9 mouse cellular contexts compared by ENCODE assay signal in genomic region chr12:72265261-72266228, GRCm38 (mm10).
DNase-seq lines count a peak whose midpoint lies in the region; ATAC-seq lines count a peak whose summit lies in the region.
"Had no signal": no experiment of that assay in that cellular context is flagged by ENCODE, and none has a peak within 500 bp of the region (broad histone marks: within the 10 kb centered on the region; RNA-seq: fewer than 3 reads in every experiment).

No protein-coding gene starts in this region.

- H3K9ac ChIP-seq in forebrain, embryonic 14.5 days (ENCODE audit: low read length): no peak overlapping the region
- no peak overlapping the region for H3K9ac ChIP-seq in neural tube, embryonic 12.5 days
- H3K9ac ChIP-seq in intestine, embryonic 16.5 days (ENCODE audit: low read depth, low read length): no peak overlapping the region

- H3K9me3 ChIP-seq in forebrain, embryonic 14.5 days (replicated peaks; ENCODE audit: control insufficient read depth, low read length): no peaks in the 10 kb centered on the region
- H3K9me3 ChIP-seq in neural tube, embryonic 12.5 days: no peaks in the 10 kb centered on the region
- no peaks in the 10 kb centered on the region for H3K9me3 ChIP-seq in intestine, embryonic 16.5 days (ENCODE audit: control insufficient read depth, low read length)

- peaks cover 7% of the 10 kb centered on the region; the same call in 1 of the 2 replicates for H3K4me1 ChIP-seq in forebrain, embryonic 14.5 days (ENCODE audit: control insufficient read depth, insufficient read depth, low read length)
- no peaks in the 10 kb centered on the region; the same call in 1 of the 2 replicates for H3K4me1 ChIP-seq in neural tube, embryonic 12.5 days
- no peaks in the 10 kb centered on the region for H3K4me1 ChIP-seq in intestine, embryonic 16.5 days (ENCODE audit: control insufficient read depth, insufficient read depth, low read length)

- H3K4me3 ChIP-seq in forebrain, embryonic 14.5 days (ENCODE audit: low read depth, low read length): no peak overlapping the region
- no peak overlapping the region for H3K4me3 ChIP-seq in neural tube, embryonic 12.5 days
- H3K4me3 ChIP-seq in intestine, embryonic 16.5 days (ENCODE audit: low read length): no peak overlapping the region

- no peaks in the 10 kb centered on the region for H3K36me3 ChIP-seq in forebrain, embryonic 14.5 days (ENCODE audit: control insufficient read depth, insufficient read depth, low read length)
- no peaks in the 10 kb centered on the region for H3K36me3 ChIP-seq in neural tube, embryonic 12.5 days
- no peaks in the 10 kb centered on the region for H3K36me3 ChIP-seq in intestine, embryonic 16.5 days (ENCODE audit: control insufficient read depth, insufficient read depth, low read length)

- H3K27me3 ChIP-seq in forebrain, embryonic 14.5 days (replicated peaks; ENCODE audit: control insufficient read depth, insufficient read depth, low read length): no peaks in the 10 kb centered on the region
- H3K27me3 ChIP-seq in neural tube, embryonic 12.5 days (replicated peaks): no peaks in the 10 kb centered on the region
- H3K27me3 ChIP-seq in intestine, embryonic 16.5 days (replicated peaks; ENCODE audit: control insufficient read depth, insufficient read depth, low read length): no peaks in the 10 kb centered on the region

- ATAC-seq in forebrain, embryonic 14.5 days: peak; percentile 94
- peak; percentile 77 for ATAC-seq in neural tube, embryonic 12.5 days (ENCODE audit: low FRiP score, low read depth)
- no peak for ATAC-seq in CD4-positive, CD25-positive, alpha-beta regulatory T cell, adult 4 months
- no peak for ATAC-seq in intestine, embryonic 16.5 days

- H3K27ac ChIP-seq in forebrain, embryonic 14.5 days (ENCODE audit: low read depth, low read length): peak overlapping the region; percentile 67
- no peak overlapping the region for H3K27ac ChIP-seq in neural tube, embryonic 12.5 days
- no peak overlapping the region for H3K27ac ChIP-seq in intestine, embryonic 16.5 days (ENCODE audit: low read length)

- 91% methylated on average over 3 of the region's 3 CpGs for WGBS in forebrain, embryonic 14.5 days
- 92% methylated on average over 3 of the region's 3 CpGs for WGBS in neural tube, embryonic 12.5 days
- 86% methylated on average over 3 of the region's 3 CpGs for WGBS in intestine, embryonic 16.5 days

- intact Hi-C loops in heart, postnatal 10 days (cut with DNase I): no loop called here

- H3K4me2 ChIP-seq in forebrain, embryonic 14.5 days (ENCODE audit: low read length): no peak overlapping the region
- no peak overlapping the region for H3K4me2 ChIP-seq in neural tube, embryonic 12.5 days (replicated peaks)
- no peak overlapping the region for H3K4me2 ChIP-seq in intestine, embryonic 16.5 days (ENCODE audit: low read depth, low read length)

- DNase-seq in adrenal gland, postnatal 14 days: peak; percentile 12
- DNase-seq in adrenal gland, postnatal 25 days: no peak
- peak; percentile 94 for DNase-seq in forebrain, embryonic 14.5 days (ENCODE audit: low spot score)
- peak; percentile 66 to 70 for DNase-seq in layer of hippocampus, adult 8-10 months (ENCODE audit: low spot score in 2 of 2)
- no peak for DNase-seq in heart, postnatal 10 days
- DNase-seq: heart, postnatal 4 days had no signal

Comparison
In these comparisons a context has a peak if more than half of its experiments do, and no peak if none do; other contexts are left out.
1. DNase-seq: peak in adrenal gland, postnatal 14 days (single experiment), forebrain, embryonic 14.5 days (single experiment) and layer of hippocampus, adult 8-10 months (2 of 2); none in adrenal gland, postnatal 25 days (single experiment) and heart, postnatal 10 days (0 of 2).
2. ATAC-seq: peak in forebrain, embryonic 14.5 days (single experiment) and neural tube, embryonic 12.5 days (single experiment); none in CD4-positive, CD25-positive, alpha-beta regulatory T cell, adult 4 months (single experiment) and intestine, embryonic 16.5 days (single experiment).